Mouse (Mus musculus): ENCODE data around the gene Ly86.

Ly86 gene

DNA sequence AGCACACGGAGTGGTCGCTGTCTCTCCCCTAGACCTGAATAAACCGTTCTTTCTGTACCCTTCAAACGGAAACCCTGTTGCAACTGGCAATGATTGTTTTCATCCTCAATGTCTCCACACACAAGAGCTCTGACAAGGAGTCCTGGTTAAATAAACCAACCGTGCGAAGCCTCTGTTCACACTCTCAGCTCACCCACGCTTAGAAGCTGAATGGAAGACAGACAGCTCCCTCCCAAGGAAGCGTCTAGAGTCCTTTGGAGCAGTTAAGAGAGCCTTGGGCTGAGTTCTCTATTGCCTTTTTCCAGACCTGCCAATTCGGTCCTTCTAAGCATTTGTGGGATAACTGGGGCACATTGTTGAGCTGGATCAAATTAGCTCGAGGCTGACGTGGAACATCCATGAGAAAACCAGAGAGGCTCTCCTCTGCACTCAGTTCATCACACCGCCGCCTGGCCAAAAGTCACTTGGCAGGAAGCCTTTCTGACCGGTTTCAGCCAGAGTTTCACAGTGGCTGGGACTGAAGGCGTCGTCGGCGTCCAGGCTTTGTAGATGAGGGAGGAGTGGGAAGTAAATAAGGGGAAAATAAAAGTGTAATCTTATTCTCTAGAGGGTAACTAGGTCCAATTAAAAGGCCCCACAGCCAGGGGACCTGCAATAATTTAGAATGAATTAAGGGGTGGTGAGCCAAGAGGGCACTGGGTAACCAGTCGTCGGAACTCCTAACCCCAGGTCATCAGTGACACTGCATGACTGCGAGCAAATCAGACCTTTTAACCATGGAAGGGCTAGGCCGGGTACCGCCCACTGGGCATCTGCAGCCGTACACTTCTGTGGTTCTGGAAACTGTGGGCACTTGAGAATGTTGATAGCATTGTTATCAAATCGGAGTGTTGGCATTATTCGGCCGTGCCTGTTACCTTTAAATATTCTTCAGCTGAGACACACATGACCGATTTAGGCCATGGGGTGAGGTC is 115.2 kb downstream of the Ly86 start:
- DNase-seq = peak; percentile 90

- DNase-seq = no peak
These were observed 117.2 kb downstream of the Ly86 start for GRCm38 (mm10) chr13:37462049-37462702.

DNA sequence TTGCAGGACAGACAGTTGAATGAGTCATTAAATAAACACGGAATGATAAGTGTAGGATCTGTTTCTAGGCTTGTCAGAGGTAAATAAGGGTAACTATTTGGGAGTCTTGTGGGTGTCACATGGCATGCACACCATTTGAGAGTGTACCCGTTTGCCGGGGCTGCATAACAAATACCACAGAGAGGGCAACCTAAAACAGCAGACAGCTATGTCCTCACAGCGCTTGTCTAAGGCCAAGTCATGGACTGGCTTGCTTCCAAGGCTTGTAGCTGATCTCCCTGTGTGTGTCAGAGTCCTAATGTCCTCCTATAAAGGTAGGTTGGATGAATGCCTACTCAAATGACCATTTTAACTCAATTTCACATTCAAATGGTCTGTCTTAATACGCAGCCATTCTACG is 120.7 kb downstream of the Ly86 start:
- no peak for DNase-seq

DNA sequence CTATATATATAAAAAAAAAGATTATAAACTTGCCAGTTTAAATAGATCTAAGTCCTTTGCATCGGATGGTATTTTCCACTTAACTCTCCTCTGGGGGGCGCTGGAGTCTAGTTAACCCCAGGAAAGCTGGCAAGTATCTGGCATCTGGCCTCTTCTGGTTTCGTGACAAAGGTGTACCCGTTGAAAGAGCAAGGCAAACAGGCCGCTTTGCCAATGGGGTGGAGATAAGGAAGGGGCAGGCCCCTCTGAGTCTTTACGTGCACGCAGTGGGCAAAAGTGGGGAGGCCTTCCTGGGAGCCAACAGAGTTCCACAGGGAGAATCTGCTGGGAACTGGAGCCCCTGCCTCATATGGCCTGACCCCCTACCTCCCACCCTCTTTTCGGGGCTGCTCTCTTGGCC is 122.8 kb downstream of the Ly86 start:
- peak; percentile 75 for DNase-seq
